Mouse (Mus musculus) heart, embryonic 12.5 days (tissue): ENCODE results near the gene Ccdc86. TPM values are rescaled to one million over a fixed set of nuclear protein-coding genes. Genes with fewer than 3 reads are reported as not detected.
A peak's percentile ranks its signal among the peaks of the same experiment; 100 is the strongest.

ENCODE experiments used
- ATAC-seq: fragments of 200-750 bp; cut with Nextera tagmentation; 2 replicates; pipeline ENCODE4 v1.8.0; 2017; ENCODE audit warnings: moderate TSS enrichment, moderate library complexity; ENCODE audit not compliant: insufficient number of reproducible peaks, low FRiP score
- H3K27ac ChIP-seq: fragments of 300-500 bp; sonication (generic); 2 replicates; pipeline ENCODE4 v1.5.1; 2016; ENCODE audit warnings: mild to moderate bottlenecking, moderate library complexity; ENCODE audit not compliant: poor library complexity, severe bottlenecking
- H3K27me3 ChIP-seq: fragments of 300-500 bp; sonication (generic); replicated peaks from 2 replicates; pipeline ENCODE4 v1.6.1; 2016; ENCODE audit warnings: mild to moderate bottlenecking, moderate library complexity
- H3K36me3 ChIP-seq: fragments of 300-500 bp; sonication (generic); 2 replicates; pipeline ENCODE4 v1.6.1; 2016; ENCODE audit warnings: mild to moderate bottlenecking, moderate library complexity
- H3K4me1 ChIP-seq: fragments of 300-500 bp; sonication (generic); replicated peaks from 2 replicates; pipeline ENCODE4 v1.6.1; 2016; ENCODE audit warnings: mild to moderate bottlenecking
- H3K4me2 ChIP-seq: fragments of 300-500 bp; sonication (generic); 2 replicates; pipeline ENCODE4 v1.6.1; 2016; ENCODE audit warnings: mild to moderate bottlenecking, moderate library complexity
- H3K4me3 ChIP-seq: fragments of 300-500 bp; sonication (generic); 2 replicates; pipeline ENCODE4 v1.5.1; 2016; ENCODE audit warnings: mild to moderate bottlenecking
- H3K9ac ChIP-seq: fragments of 300-500 bp; sonication (generic); 2 replicates; pipeline ENCODE4 v1.6.1; 2016; ENCODE audit warnings: mild to moderate bottlenecking, moderate library complexity
- H3K9me3 ChIP-seq: fragments of 300-500 bp; sonication (generic); replicated peaks from 2 replicates; pipeline ENCODE4 v1.6.1; 2016; ENCODE audit warnings: mild to moderate bottlenecking, moderate library complexity
- WGBS: fragments of 180-500 bp; shearing (Covaris S2); methylation state at CpG from one replicate; pipeline ENCODE4 v1.1.7; 2016; 5-methylcytosine and 5-hydroxymethylcytosine counted together
- polyA plus RNA-seq: library from polyadenylated mRNA; unstranded; fragments of >200 nt; fragmentation: Nextera tagmentation; extraction: Ambion mirVana; gene quantifications from 2 replicates; pipeline ENCODE4 v1.2.1, GENCODE M21; 2016

Gene Ccdc86
- polyA plus RNA-seq, 1 experiment from 2014 or later, result 21.6 TPM

GRCm38 (mm10) chr19:10949558-10949957, 492 bp upstream of the Ccdc86 start:
- Histone ChIP-seq H3K36me3 (peaks cover 9% of the 10 kb centered on the region), H3K27ac (peak overlapping the region; percentile 37; the same call in 1 of the 2 replicates), H3K4me2 (peak overlapping the region; percentile 100), H3K4me3 (peak overlapping the region; percentile 92), H3K27me3 (no peaks in the 10 kb centered on the region), H3K9me3 (no peaks in the 10 kb centered on the region), H3K9ac (peak overlapping the region; percentile 55; the same call in 1 of the 2 replicates), H3K4me1 (peaks cover 46% of the 10 kb centered on the region)
- 29% methylated on average over 9 of the region's 9 CpGs for WGBS
- no peak for ATAC-seq

- peak overlapping the region; percentile 94 for H3K9ac ChIP-seq
- no peak for ATAC-seq
- H3K4me2 ChIP-seq, result peak overlapping the region; percentile 100
- under 1% methylated on average over 20 of the region's 20 CpGs for WGBS
- H3K27ac ChIP-seq, result 0 out of 2 replicates have a peak overlapping the region, but pooled peaks have one; percentile 4
- H3K27me3 ChIP-seq, result no peaks in the 10 kb centered on the region
- H3K9me3 ChIP-seq, result no peaks in the 10 kb centered on the region
- peaks cover 46% of the 10 kb centered on the region for H3K4me1 ChIP-seq
- H3K4me3 ChIP-seq, result peak overlapping the region; percentile 92
- H3K36me3 ChIP-seq, result peaks cover 21% of the 10 kb centered on the region
Observed at GRCm38 (mm10) chr19:10948416-10948815, 650 bp downstream of the Ccdc86 start.

GRCm38 (mm10) chr19:10947219-10947618, 1.8 kb downstream of the Ccdc86 start:
- Histone ChIP-seq H3K9me3 (no peaks in the 10 kb centered on the region), H3K4me2 (peak overlapping the region; percentile 100), H3K36me3 (peaks cover 33% of the 10 kb centered on the region), H3K9ac (peak overlapping the region; percentile 94), H3K4me3 (peak overlapping the region; percentile 92), H3K4me1 (peaks cover 37% of the 10 kb centered on the region), H3K27me3 (no peaks in the 10 kb centered on the region), H3K27ac (no peak overlapping the region)
- no peak for ATAC-seq
- 88% methylated on average over 5 of the region's 5 CpGs for WGBS

- Histone ChIP-seq H3K4me3 (0 out of 2 replicates have a peak overlapping the region, but pooled peaks have one; percentile 92), H3K4me1 (peaks cover 29% of the 10 kb centered on the region), H3K36me3 (peaks cover 38% of the 10 kb centered on the region), H3K27me3 (no peaks in the 10 kb centered on the region), H3K27ac (no peak overlapping the region), H3K4me2 (peak overlapping the region; percentile 100; the same call in 1 of the 2 replicates), H3K9ac (peak overlapping the region; percentile 29; the same call in 1 of the 2 replicates), H3K9me3 (no peaks in the 10 kb centered on the region)
- no peak for ATAC-seq
- 73% methylated on average over 3 of the region's 3 CpGs for WGBS
Observed at GRCm38 (mm10) chr19:10946506-10946905, 2.6 kb downstream of the Ccdc86 start.

GRCm38 (mm10) chr19:10943955-10944354, 5.1 kb downstream of the Ccdc86 start:
- H3K27ac ChIP-seq, result no peak overlapping the region
- no peak for ATAC-seq
- peaks cover 38% of the 10 kb centered on the region for H3K36me3 ChIP-seq
- WGBS, result 85% methylated on average over 3 of the region's 3 CpGs
- H3K4me1 ChIP-seq, result peaks cover 36% of the 10 kb centered on the region
- no peak overlapping the region for H3K4me3 ChIP-seq
- no peak overlapping the region for H3K9ac ChIP-seq
- no peaks in the 10 kb centered on the region for H3K9me3 ChIP-seq
- H3K27me3 ChIP-seq, result 0 out of 2 replicates have a peak, but pooled peaks cover 5% of the 10 kb centered on the region
- no peak overlapping the region for H3K4me2 ChIP-seq

GRCm38 (mm10) chr19:10940801-10941457, 8.1 kb downstream of the Ccdc86 start:
- Histone ChIP-seq H3K4me1 (peaks cover 28% of the 10 kb centered on the region), H3K9me3 (no peaks in the 10 kb centered on the region), H3K9ac (peak overlapping the region; percentile 62), H3K27ac (no peak overlapping the region), H3K4me3 (peak overlapping the region; percentile 42), H3K36me3 (peaks cover 38% of the 10 kb centered on the region), H3K27me3 (0 out of 2 replicates have a peak, but pooled peaks cover 5% of the 10 kb centered on the region), H3K4me2 (peak overlapping the region; percentile 81)
- 7% methylated on average over 40 of the region's 40 CpGs for WGBS
- ATAC-seq, result peak; percentile 68

- 19% methylated on average over 37 of the region's 37 CpGs for WGBS
- peak; percentile 81 for ATAC-seq
- Histone ChIP-seq H3K36me3 (peaks cover 36% of the 10 kb centered on the region), H3K9me3 (no peaks in the 10 kb centered on the region), H3K27ac (no peak overlapping the region), H3K4me1 (peaks cover 33% of the 10 kb centered on the region), H3K4me3 (peak overlapping the region; percentile 42), H3K27me3 (0 out of 2 replicates have a peak, but pooled peaks cover 5% of the 10 kb centered on the region), H3K9ac (peak overlapping the region; percentile 62), H3K4me2 (peak overlapping the region; percentile 81)
Observed at GRCm38 (mm10) chr19:10940097-10940800, 8.8 kb downstream of the Ccdc86 start.

- 0 out of 2 replicates have a peak, but pooled peaks cover 5% of the 10 kb centered on the region for H3K27me3 ChIP-seq
- H3K4me3 ChIP-seq, result no peak overlapping the region
- H3K4me2 ChIP-seq, result no peak overlapping the region
- no peak overlapping the region for H3K9ac ChIP-seq
- WGBS, result 17% methylated on average over 3 of the region's 3 CpGs
- H3K9me3 ChIP-seq, result no peaks in the 10 kb centered on the region
- peaks cover 43% of the 10 kb centered on the region for H3K4me1 ChIP-seq
- no peak for ATAC-seq
- H3K27ac ChIP-seq, result no peak overlapping the region
- peaks cover 21% of the 10 kb centered on the region for H3K36me3 ChIP-seq
Observed at GRCm38 (mm10) chr19:10938771-10939170, 10.3 kb downstream of the Ccdc86 start.

GRCm38 (mm10) chr19:10937110-10937563, 11.9 kb downstream of the Ccdc86 start, which contains the start of gene Ptgdr2:
TSS of gene Ptgdr2 (plus strand) at chr19:10937160.
- Histone ChIP-seq H3K27me3 (0 out of 2 replicates have a peak, but pooled peaks cover 5% of the 10 kb centered on the region), H3K4me2 (peak within 1 kb of the TSS; percentile 12; the same call in 1 of the 2 replicates), H3K9me3 (no peaks in the 10 kb centered on the region), H3K4me1 (peaks cover 43% of the 10 kb centered on the region), H3K36me3 (peaks cover 4% of the 10 kb centered on the region), H3K9ac (0 out of 2 replicates have a peak within 1 kb of the TSS, but pooled peaks have one; percentile 20), H3K27ac (no peak within 1 kb of the TSS), H3K4me3 (no peak within 1 kb of the TSS)
- ATAC-seq, result no peak
- WGBS, result 8% methylated on average over 5 of the region's 5 CpGs

- no peak overlapping the region for H3K4me2 ChIP-seq
- no peak overlapping the region for H3K9ac ChIP-seq
- H3K27ac ChIP-seq, result no peak overlapping the region
- peaks cover 40% of the 10 kb centered on the region for H3K4me1 ChIP-seq
- ATAC-seq, result no peak
- no peaks in the 10 kb centered on the region for H3K36me3 ChIP-seq
- H3K27me3 ChIP-seq, result 0 out of 2 replicates have a peak, but pooled peaks cover 5% of the 10 kb centered on the region
- no peaks in the 10 kb centered on the region for H3K9me3 ChIP-seq
- WGBS, result 81% methylated on average over 5 of the region's 5 CpGs
- no peak overlapping the region for H3K4me3 ChIP-seq
Observed at GRCm38 (mm10) chr19:10936077-10936476, 13.0 kb downstream of the Ccdc86 start.

- Histone ChIP-seq H3K9ac (no peak overlapping the region), H3K27me3 (0 out of 2 replicates have a peak, but pooled peaks cover 3% of the 10 kb centered on the region), H3K4me2 (no peak overlapping the region), H3K9me3 (no peaks in the 10 kb centered on the region), H3K27ac (0 out of 2 replicates have a peak overlapping the region, but pooled peaks have one; percentile 22), H3K36me3 (no peaks in the 10 kb centered on the region), H3K4me3 (no peak overlapping the region), H3K4me1 (peaks cover 30% of the 10 kb centered on the region)
- WGBS, result 18% methylated on average over 5 of the region's 5 CpGs
- ATAC-seq, result 0 out of 2 replicates have a peak, but pooled peaks have one; percentile 36
Observed at GRCm38 (mm10) chr19:10935029-10935428, 14.0 kb downstream of the Ccdc86 start.
